Mouse (Mus musculus): ENCODE measurements around the gene Jakmip3. TPM values are rescaled to one million over a fixed set of nuclear protein-coding genes. Genes with fewer than 3 reads are reported as not detected.

Gene Jakmip3
- polyA plus RNA-seq, 1 experiment, result not detected

DNA sequence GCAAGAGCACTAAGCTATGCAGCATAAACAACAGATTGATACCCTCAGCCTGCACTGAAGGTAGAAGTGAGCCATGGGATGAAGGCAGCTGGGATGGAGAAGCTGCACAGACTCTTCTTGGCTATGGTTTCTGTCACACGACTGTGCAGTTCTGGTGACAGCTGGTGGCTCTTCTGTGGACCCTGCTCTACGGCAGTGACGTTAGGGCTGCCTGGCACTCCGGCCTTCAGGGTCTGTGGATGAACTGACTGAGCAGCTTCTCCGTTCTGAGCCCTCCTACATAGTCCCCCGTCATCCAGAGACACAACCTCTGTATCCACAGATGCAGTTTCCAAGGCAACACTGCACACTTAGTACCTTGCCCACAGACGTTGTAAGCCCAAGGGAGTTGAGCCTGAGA is 186.0 kb downstream of the Jakmip3 start:
- H3K79me3 ChIP-seq (ENCODE audit: low read depth), result no peaks in the 10 kb centered on the region
- H3K4me3 ChIP-seq (ENCODE audit: insufficient read depth, poor library complexity, severe bottlenecking), result no peak overlapping the region
- H3K27me3 ChIP-seq (ENCODE audit: control insufficient read depth, insufficient read depth, insufficient read length), result no peaks in the 10 kb centered on the region
- TF ChIP-seq MAX (IDR thresholded peaks at IDR 0.05) (no peak), CTCF (IDR thresholded peaks at IDR 0.05; ENCODE audit: control insufficient read depth, insufficient read depth, insufficient read length) (no peak), MYOG (IDR thresholded peaks at IDR 0.05; ENCODE audit: control insufficient read depth, extremely low read depth, insufficient read length) (no peak), FOSL1 (IDR thresholded peaks at IDR 0.05; ENCODE audit: insufficient read depth, low read length, poor library complexity, severe bottlenecking) (no peak), USF1 (IDR thresholded peaks at IDR 0.05; ENCODE audit: low read depth) (no peak), MYOD1 (IDR thresholded peaks at IDR 0.05; ENCODE audit: control insufficient read depth, insufficient read length, low read depth) (no peak), CEBPB (IDR thresholded peaks at IDR 0.05; ENCODE audit: low read depth) (no peak)
- H3ac ChIP-seq (ENCODE audit: control insufficient read depth, insufficient read length, low read depth), result no peak overlapping the region
- no peaks in the 10 kb centered on the region for H3K79me2 ChIP-seq (ENCODE audit: control insufficient read depth, insufficient read depth)
- H3K36me3 ChIP-seq (ENCODE audit: control insufficient read depth, insufficient read depth), result no peaks in the 10 kb centered on the region

DNA sequence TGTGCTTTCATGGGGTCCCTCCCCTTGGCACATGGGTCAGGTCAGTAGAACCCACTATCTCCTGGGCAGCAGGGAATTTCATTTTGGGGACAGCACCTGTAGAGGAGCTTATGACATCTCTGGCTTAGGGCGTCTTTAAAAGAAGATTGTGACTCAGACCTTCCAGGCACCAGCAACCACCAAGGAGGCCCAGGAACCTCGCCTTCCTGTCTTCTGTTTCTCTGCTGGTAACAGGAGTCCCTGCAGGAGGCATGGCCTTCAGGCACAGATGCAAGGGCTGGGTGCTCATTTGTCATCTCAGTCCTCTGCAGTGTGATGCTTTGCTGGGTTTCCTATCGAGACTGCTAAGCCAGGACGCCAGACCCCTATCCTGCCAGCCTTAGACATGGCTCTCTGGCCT is 188.5 kb downstream of the Jakmip3 start:
- TF ChIP-seq MYOD1 (IDR thresholded peaks at IDR 0.05; ENCODE audit: control insufficient read depth, insufficient read length, low read depth) (no peak), FOSL1 (IDR thresholded peaks at IDR 0.05; ENCODE audit: insufficient read depth, low read length, poor library complexity, severe bottlenecking) (no peak), MAX (IDR thresholded peaks at IDR 0.05) (no peak), CTCF (IDR thresholded peaks at IDR 0.05; ENCODE audit: control insufficient read depth, insufficient read depth, insufficient read length) (no peak), CEBPB (IDR thresholded peaks at IDR 0.05; ENCODE audit: low read depth) (no peak)
- Histone ChIP-seq H3ac (ENCODE audit: control insufficient read depth, insufficient read length, low read depth) (no peak overlapping the region), H3K36me3 (ENCODE audit: control insufficient read depth, insufficient read depth) (no peaks in the 10 kb centered on the region), H3K4me3 (ENCODE audit: insufficient read depth, poor library complexity, severe bottlenecking) (no peak overlapping the region), H3K79me2 (ENCODE audit: control insufficient read depth, insufficient read depth) (no peaks in the 10 kb centered on the region), H3K79me3 (ENCODE audit: low read depth) (no peaks in the 10 kb centered on the region), H3K27me3 (ENCODE audit: control insufficient read depth, insufficient read depth, insufficient read length) (no peaks in the 10 kb centered on the region)

DNA sequence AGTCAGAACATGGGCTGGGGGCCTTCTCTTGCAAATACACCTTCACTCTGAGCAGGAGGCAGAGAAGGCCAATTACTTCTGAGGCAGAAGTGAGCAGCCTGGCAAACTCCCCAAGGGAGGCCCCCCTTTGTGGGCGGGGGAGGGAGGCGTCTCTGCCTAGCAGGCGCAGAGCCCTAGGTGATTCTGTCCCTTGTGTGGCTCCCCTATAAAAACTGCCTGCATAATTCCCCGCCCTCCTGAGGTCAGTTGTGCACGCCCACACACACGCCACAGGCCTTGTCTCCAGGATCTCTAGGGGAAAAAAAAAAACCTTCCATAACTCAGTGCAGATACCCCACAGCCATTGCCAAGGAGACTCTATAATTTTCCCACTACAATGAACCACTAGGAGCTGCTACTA is 189.8 kb downstream of the Jakmip3 start:
- Histone ChIP-seq H3K79me2 (ENCODE audit: control insufficient read depth, insufficient read depth) (no peaks in the 10 kb centered on the region), H3ac (ENCODE audit: control insufficient read depth, insufficient read length, low read depth) (no peak overlapping the region), H3K27me3 (ENCODE audit: control insufficient read depth, insufficient read depth, insufficient read length) (no peaks in the 10 kb centered on the region), H3K79me3 (ENCODE audit: low read depth) (no peaks in the 10 kb centered on the region), H3K4me3 (ENCODE audit: insufficient read depth, poor library complexity, severe bottlenecking) (no peak overlapping the region), H3K36me3 (ENCODE audit: control insufficient read depth, insufficient read depth) (no peaks in the 10 kb centered on the region)
- TF ChIP-seq USF1 (IDR thresholded peaks at IDR 0.05; ENCODE audit: low read depth) (no peak), MYOD1 (IDR thresholded peaks at IDR 0.05; ENCODE audit: control insufficient read depth, insufficient read length, low read depth) (no peak), MAX (IDR thresholded peaks at IDR 0.05) (no peak), MYOG (IDR thresholded peaks at IDR 0.05; ENCODE audit: control insufficient read depth, extremely low read depth, insufficient read length) (no peak), FOSL1 (IDR thresholded peaks at IDR 0.05; ENCODE audit: insufficient read depth, low read length, poor library complexity, severe bottlenecking) (no peak)

DNA sequence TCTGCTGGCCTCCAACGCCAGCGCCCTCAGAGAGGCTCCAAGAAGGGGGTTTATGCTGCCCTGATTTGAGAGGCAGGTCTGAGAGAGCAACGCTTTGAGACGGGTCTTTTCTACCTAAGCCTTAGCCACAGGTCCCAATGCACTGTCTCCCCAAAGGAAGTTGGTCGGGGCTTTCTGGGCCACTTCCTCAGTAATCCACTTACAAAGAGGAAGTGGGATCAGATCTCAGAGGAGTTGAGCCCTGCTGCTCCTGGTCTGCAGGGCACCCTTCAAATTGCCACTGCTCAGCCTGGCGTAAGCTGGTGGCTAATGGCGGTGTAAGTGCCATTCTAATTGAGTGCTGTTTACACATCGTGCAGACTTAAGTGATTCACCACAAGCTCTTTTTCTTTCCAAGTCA is 191.0 kb downstream of the Jakmip3 start:
- no peak for TF ChIP-seq MAX (IDR thresholded peaks at IDR 0.05)
- TF ChIP-seq FOSL1 (IDR thresholded peaks at IDR 0.05; ENCODE audit: insufficient read depth, low read length, poor library complexity, severe bottlenecking), result no peak
- TF ChIP-seq USF1 (IDR thresholded peaks at IDR 0.05; ENCODE audit: low read depth), result no peak
- no peak for TF ChIP-seq MYOG (IDR thresholded peaks at IDR 0.05; ENCODE audit: control insufficient read depth, extremely low read depth, insufficient read length)
- no peak for TF ChIP-seq MYOD1 (IDR thresholded peaks at IDR 0.05; ENCODE audit: control insufficient read depth, insufficient read length, low read depth)
- TF ChIP-seq CEBPB (IDR thresholded peaks at IDR 0.05; ENCODE audit: low read depth), result no peak
- no peak for TF ChIP-seq CTCF (IDR thresholded peaks at IDR 0.05; ENCODE audit: control insufficient read depth, insufficient read depth, insufficient read length)
- Histone ChIP-seq H3K4me3 (ENCODE audit: insufficient read depth, poor library complexity, severe bottlenecking) (no peak overlapping the region), H3ac (ENCODE audit: control insufficient read depth, insufficient read length, low read depth) (no peak overlapping the region), H3K79me2 (ENCODE audit: control insufficient read depth, insufficient read depth) (no peaks in the 10 kb centered on the region), H3K79me3 (ENCODE audit: low read depth) (no peaks in the 10 kb centered on the region), H3K36me3 (ENCODE audit: control insufficient read depth, insufficient read depth) (no peaks in the 10 kb centered on the region), H3K27me3 (ENCODE audit: control insufficient read depth, insufficient read depth, insufficient read length) (no peaks in the 10 kb centered on the region)

DNA sequence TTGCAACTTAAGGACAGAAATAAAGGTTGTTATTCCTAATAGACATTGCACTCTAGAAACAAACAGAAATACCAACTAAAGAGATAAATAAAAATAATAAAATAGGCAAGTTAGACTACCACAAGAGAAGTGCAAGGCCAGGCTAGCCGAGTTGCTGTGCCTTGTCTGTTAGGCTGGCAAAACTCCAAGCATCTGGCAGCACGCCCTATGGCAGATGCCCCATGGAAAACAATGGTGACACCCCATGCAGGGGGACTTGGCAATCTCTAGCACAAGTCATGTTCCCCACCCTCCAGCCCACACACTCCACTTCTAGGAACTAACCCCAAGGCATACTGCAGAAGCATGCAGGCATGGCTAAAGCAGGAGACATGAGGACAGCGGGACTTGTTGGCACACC is 192.9 kb downstream of the Jakmip3 start:
- no peak overlapping the region for H3K4me3 ChIP-seq (ENCODE audit: insufficient read depth, poor library complexity, severe bottlenecking)
- no peaks in the 10 kb centered on the region for H3K79me3 ChIP-seq (ENCODE audit: low read depth)
- no peaks in the 10 kb centered on the region for H3K36me3 ChIP-seq (ENCODE audit: control insufficient read depth, insufficient read depth)
- no peak for TF ChIP-seq MYOD1 (IDR thresholded peaks at IDR 0.05; ENCODE audit: control insufficient read depth, insufficient read length, low read depth)
- no peak for TF ChIP-seq FOSL1 (IDR thresholded peaks at IDR 0.05; ENCODE audit: insufficient read depth, low read length, poor library complexity, severe bottlenecking)
- no peak for TF ChIP-seq CTCF (IDR thresholded peaks at IDR 0.05; ENCODE audit: control insufficient read depth, insufficient read depth, insufficient read length)
- TF ChIP-seq CEBPB (IDR thresholded peaks at IDR 0.05; ENCODE audit: low read depth), result no peak
- no peak for TF ChIP-seq MAX (IDR thresholded peaks at IDR 0.05)
- no peak for TF ChIP-seq MYOG (IDR thresholded peaks at IDR 0.05; ENCODE audit: control insufficient read depth, extremely low read depth, insufficient read length)
- TF ChIP-seq USF1 (IDR thresholded peaks at IDR 0.05; ENCODE audit: low read depth), result no peak
- H3ac ChIP-seq (ENCODE audit: control insufficient read depth, insufficient read length, low read depth), result no peak overlapping the region
- H3K27me3 ChIP-seq (ENCODE audit: control insufficient read depth, insufficient read depth, insufficient read length), result no peaks in the 10 kb centered on the region
- no peaks in the 10 kb centered on the region for H3K79me2 ChIP-seq (ENCODE audit: control insufficient read depth, insufficient read depth)

Other genes starting within 250 kb of the Jakmip3 start
- 34.1 TPM for gene Ppp2r2d, start 94.7 kb upstream of the Jakmip3 start, polyA plus RNA-seq (2012; fragmentation: generic; extraction: Trizol)
- gene Mapk1ip1, start 94.5 kb upstream of the Jakmip3 start, polyA plus RNA-seq (2012; fragmentation: generic; extraction: Trizol), result 3.2 TPM
- gene Bnip3, start 31.2 kb upstream of the Jakmip3 start, polyA plus RNA-seq (2012; fragmentation: generic; extraction: Trizol), result 7.1 TPM
- not detected for gene Dpysl4, start 145.3 kb downstream of the Jakmip3 start, polyA plus RNA-seq (2012; fragmentation: generic; extraction: Trizol)